Mouse (Mus musculus) E14TG2a.4 (cell line): Measurements from ENCODE around the gene Extl2.

Experiments used
- CTCF ChIP-seq: conservative IDR thresholded peaks from 2 replicates; pipeline ENCODE4 v1.5.1; 2014; ENCODE audit warnings: low read length
- NANOG ChIP-seq: IDR thresholded peaks from 2 replicates; pipeline ENCODE4 v1.6.1; 2014; ENCODE audit warnings: borderline replicate concordance, low read length, mixed read lengths

DNA sequence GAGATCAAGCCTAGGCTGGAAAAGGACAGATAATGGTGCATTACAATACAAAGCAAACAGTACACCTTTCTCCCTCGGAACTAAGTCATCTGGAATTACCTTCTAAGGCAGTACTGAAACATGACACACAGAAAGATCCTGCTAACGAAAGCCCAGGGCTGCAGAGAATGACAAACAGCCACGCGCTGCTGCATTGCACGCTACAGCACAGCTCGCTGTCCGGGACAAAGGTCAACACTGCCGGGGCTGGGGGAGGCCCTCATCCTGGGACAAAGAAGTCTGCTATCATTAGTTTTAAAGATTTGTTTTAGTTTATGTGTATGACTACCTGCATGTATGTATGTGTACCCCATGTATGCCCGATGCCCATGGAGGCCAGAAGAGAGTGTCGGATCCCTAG is 14.2 kb upstream of the Extl2 start:
- TF ChIP-seq CTCF (no peak), NANOG (no peak)
